In genomic region chr12:112604709-112605649, GRCm38 (mm10) we compare ENCODE assay signal across 9 mouse cellular contexts. TPM values are rescaled to one million over a fixed set of nuclear protein-coding genes. Genes with fewer than 3 reads are reported as not detected.
A peak's percentile ranks its signal among the peaks of the same experiment; 100 is the strongest.
DNase-seq lines count a peak whose midpoint lies in the region; ATAC-seq and TF ChIP-seq lines count a peak whose summit lies in the region.
"Had no signal": no experiment of that assay in that cellular context is flagged by ENCODE, and none has a peak within 500 bp of the region (broad histone marks: within the 10 kb centered on the region; RNA-seq: fewer than 3 reads in every experiment).

No protein-coding gene starts in this region.

- no peak overlapping the region for H3K4me2 ChIP-seq in embryonic facial prominence, embryonic 14.5 days (ENCODE audit: low read depth, low read length)
- H3K4me2 ChIP-seq in intestine, postnatal 0 days (replicated peaks; ENCODE audit: low read depth): no peak overlapping the region

- peak; percentile 44 for TF ChIP-seq CTCF in C2C12 (IDR thresholded peaks at IDR 0.05; ENCODE audit: control insufficient read depth, insufficient read depth, insufficient read length)
- TF ChIP-seq CTCF in intestine, postnatal 0 days (IDR thresholded peaks at IDR 0.05; ENCODE audit: low read depth): peak; percentile 68

- H3ac ChIP-seq in C2C12 (ENCODE audit: control insufficient read depth, insufficient read length, low read depth): no peak overlapping the region

- 0 out of 2 replicates have a peak overlapping the region, but pooled peaks have one; percentile 19 for H3K9ac ChIP-seq in embryonic facial prominence, embryonic 14.5 days (ENCODE audit: low read depth, low read length)
- no peak overlapping the region for H3K9ac ChIP-seq in intestine, postnatal 0 days (ENCODE audit: low read depth, low read length)

- WGBS in embryonic facial prominence, embryonic 14.5 days: 61% methylated on average over 20 of the region's 20 CpGs
- WGBS in intestine, postnatal 0 days: 71% methylated on average over 20 of the region's 20 CpGs

- no peaks in the 10 kb centered on the region for H3K27me3 ChIP-seq in C2C12 (ENCODE audit: control insufficient read depth, insufficient read depth, insufficient read length)
- H3K27me3 ChIP-seq in embryonic facial prominence, embryonic 14.5 days (replicated peaks; ENCODE audit: control insufficient read depth, insufficient read depth, low read length): no peaks in the 10 kb centered on the region
- H3K27me3 ChIP-seq in intestine, postnatal 0 days (replicated peaks; ENCODE audit: control insufficient read depth, insufficient read depth, low read length): no peaks in the 10 kb centered on the region
- H3K27me3 ChIP-seq: Patski had no signal

- H3K27ac ChIP-seq in embryonic facial prominence, embryonic 14.5 days (replicated peaks; ENCODE audit: low read depth, low read length): no peak overlapping the region
- no peak overlapping the region for H3K27ac ChIP-seq in intestine, postnatal 0 days (ENCODE audit: low read depth, low read length)

- peaks cover 84% of the 10 kb centered on the region for H3K36me3 ChIP-seq in C2C12 (ENCODE audit: control insufficient read depth, insufficient read depth)
- peaks cover 43% of the 10 kb centered on the region; the same call in 1 of the 2 replicates for H3K36me3 ChIP-seq in embryonic facial prominence, embryonic 14.5 days (ENCODE audit: control insufficient read depth, insufficient read depth, low read length)
- H3K36me3 ChIP-seq in intestine, postnatal 0 days (ENCODE audit: control insufficient read depth, insufficient read depth): peaks cover 18% of the 10 kb centered on the region; the same call in 1 of the 2 replicates

- H3K79me2 ChIP-seq in C2C12 (ENCODE audit: control insufficient read depth, insufficient read depth): peaks cover 7% of the 10 kb centered on the region

- no peak overlapping the region for H3K4me3 ChIP-seq in C2C12 (ENCODE audit: insufficient read depth, poor library complexity, severe bottlenecking)
- no peak overlapping the region for H3K4me3 ChIP-seq in embryonic facial prominence, embryonic 14.5 days (ENCODE audit: low read depth, low read length)
- no peak overlapping the region for H3K4me3 ChIP-seq in intestine, postnatal 0 days (ENCODE audit: low read depth, low read length)

- peak; percentile 72 for DNase-seq in gastrocnemius, postnatal 10 days
- DNase-seq in gastrocnemius, adult 18-20 months (ENCODE audit: low spot score): no peak
- peak; percentile 73 for DNase-seq in embryonic facial prominence, embryonic 14.5 days (ENCODE audit: low spot score)
- peak; percentile 81 for DNase-seq in lung, postnatal 10 days
- DNase-seq in retina, postnatal 7 days (ENCODE audit: low read depth, low spot score): peak; percentile 57
- no peak for DNase-seq in cerebellum, adult 11-12 months

- H3K79me3 ChIP-seq in C2C12 (ENCODE audit: low read depth): peaks cover 2% of the 10 kb centered on the region

- ATAC-seq in embryonic facial prominence, embryonic 14.5 days (ENCODE audit: low read depth): peak; percentile 74
- peak; percentile 37; the same call in 1 of the 2 replicates for ATAC-seq in intestine, postnatal 0 days
- ATAC-seq: Patski had no signal

- no peaks in the 10 kb centered on the region for H3K9me3 ChIP-seq in embryonic facial prominence, embryonic 14.5 days (ENCODE audit: control insufficient read depth, low read length)
- H3K9me3 ChIP-seq in intestine, postnatal 0 days (ENCODE audit: control insufficient read depth): no peaks in the 10 kb centered on the region

- no peaks in the 10 kb centered on the region for H3K4me1 ChIP-seq in embryonic facial prominence, embryonic 14.5 days (ENCODE audit: control insufficient read depth, insufficient read depth, low read length)
- H3K4me1 ChIP-seq in intestine, postnatal 0 days (replicated peaks; ENCODE audit: control insufficient read depth, insufficient read depth, low read length): no peaks in the 10 kb centered on the region

TF ChIP-seq in C2C12, 6 proteins besides CTCF, POLR2A, EP300 and RAD21:
- peak; percentile 54 for TF ChIP-seq MYOD1 (IDR thresholded peaks at IDR 0.05; ENCODE audit: control insufficient read depth, insufficient read length, low read depth)
- TF ChIP-seq USF1 (IDR thresholded peaks at IDR 0.05; ENCODE audit: low read depth): no peak
- no peak for TF ChIP-seq CEBPB (IDR thresholded peaks at IDR 0.05; ENCODE audit: low read depth)
- no peak for TF ChIP-seq MAX (IDR thresholded peaks at IDR 0.05)
- TF ChIP-seq FOSL1 (IDR thresholded peaks at IDR 0.05; ENCODE audit: insufficient read depth, low read length, poor library complexity, severe bottlenecking): no peak

RNA-seq across cellular contexts. Expression of gene Adssl1, which starts 14.9 kb away (rescaled TPM):
- 100 to 1,000 TPM; 340 to 358 TPM for total RNA-seq in gastrocnemius, postnatal 10 days (2021)
- total RNA-seq in gastrocnemius, adult 18-20 months (2021): 1,000 to 10,000 TPM in 1 of 2 experiments, 100 to 1,000 TPM in 1; 975 to 1,075 TPM
- polyA plus RNA-seq in C2C12 (2012; fragmentation: generic; extraction: Trizol): 10.1 TPM
- 23.2 and 26.5 TPM in 2 replicates for polyA plus RNA-seq in embryonic facial prominence, embryonic 14.5 days (2014; fragmentation: Nextera tagmentation; extraction: Ambion mirVana)
- polyA plus RNA-seq in intestine, postnatal 0 days (2015; fragmentation: Nextera tagmentation; extraction: Ambion mirVana): 0.57 and 0.67 TPM in 2 replicates

RNA-seq across cellular contexts. Expression of gene Inf2, which starts 16.4 kb away (rescaled TPM):
- 10 to 100 TPM; 16.8 to 22.5 TPM for total RNA-seq in gastrocnemius, postnatal 10 days (2021)
- total RNA-seq in gastrocnemius, adult 18-20 months (2021): 10 to 100 TPM in 1 of 2 experiments, 1 to 10 TPM in 1; 7.7 to 11.0 TPM
- polyA plus RNA-seq in C2C12 (2012; fragmentation: generic; extraction: Trizol): 118 TPM
- 6.4 and 8.1 TPM in 2 replicates for polyA plus RNA-seq in embryonic facial prominence, embryonic 14.5 days (2014; fragmentation: Nextera tagmentation; extraction: Ambion mirVana)
- polyA plus RNA-seq in intestine, postnatal 0 days (2015; fragmentation: Nextera tagmentation; extraction: Ambion mirVana): 0.70 and 1.1 TPM in 2 replicates

RNA-seq across cellular contexts. Expression of gene Siva1, which starts 39.5 kb away (rescaled TPM):
- 10 to 100 TPM; 27.2 to 28.1 TPM for total RNA-seq in gastrocnemius, postnatal 10 days (2021)
- 10 to 100 TPM; 21.6 to 22.7 TPM for total RNA-seq in gastrocnemius, adult 18-20 months (2021)
- polyA plus RNA-seq in C2C12 (2012; fragmentation: generic; extraction: Trizol): 164 TPM
- 211 and 239 TPM in 2 replicates for polyA plus RNA-seq in embryonic facial prominence, embryonic 14.5 days (2014; fragmentation: Nextera tagmentation; extraction: Ambion mirVana)
- polyA plus RNA-seq in intestine, postnatal 0 days (2015; fragmentation: Nextera tagmentation; extraction: Ambion mirVana): 52.6 and 54.5 TPM in 2 replicates

Comparison
In these comparisons a context has a peak if more than half of its experiments do, and no peak if none do; other contexts are left out.
1. DNase-seq: peak in gastrocnemius, postnatal 10 days (single experiment), embryonic facial prominence, embryonic 14.5 days (single experiment), lung, postnatal 10 days (single experiment) and retina, postnatal 7 days (single experiment); none in gastrocnemius, adult 18-20 months (single experiment) and cerebellum, adult 11-12 months (single experiment).
2. RNA of gene Inf2, which starts 16.4 kb away (polyA plus RNA-seq): 118 TPM in C2C12 (single experiment); 6.4 to 8.1 TPM in embryonic facial prominence, embryonic 14.5 days and 0.70 to 1.1 TPM in intestine, postnatal 0 days; every median in the first group is over 10 times any median in the second.